Mouse (Mus musculus) G1E (cell line): ENCODE data around the gene Vmn1r85. TPM values are rescaled to one million over a fixed set of nuclear protein-coding genes. Genes with fewer than 3 reads are reported as not detected.

ENCODE experiments used
- ATAC-seq: 2 replicates; pipeline ENCODE4 v1.8.0; 2016; ENCODE audit warnings: mild to moderate bottlenecking; ENCODE audit not compliant: insufficient number of reproducible peaks, poor library complexity, low FRiP score, severe bottlenecking; ENCODE audit errors: extremely low read depth
- DNase-seq: peaks from one replicate; pipeline ENCODE4 v3.0.0; 2012; ENCODE audit warnings: low spot score
- H3K27me3 ChIP-seq: 2 replicates; pipeline ENCODE4 v1.6.1; 2012; ENCODE audit warnings: mild to moderate bottlenecking, low read length, inconsistent platforms; ENCODE audit not compliant: insufficient read depth
- H3K36me3 ChIP-seq: replicated peaks from 2 replicates; pipeline ENCODE3; 2012; ENCODE audit warnings: mild to moderate bottlenecking, inconsistent platforms
- H3K4me1 ChIP-seq: 2 replicates; pipeline ENCODE4 v1.6.1; 2012; ENCODE audit warnings: low read depth, low read length, inconsistent platforms, mixed read lengths; ENCODE audit not compliant: insufficient read depth
- H3K4me3 ChIP-seq: 2 replicates; pipeline ENCODE4 v1.5.1; 2012; ENCODE audit warnings: low read depth, mild to moderate bottlenecking, inconsistent platforms, low read length, moderate library complexity, mixed read lengths
- H3K9me3 ChIP-seq: replicated peaks from 2 replicates; pipeline ENCODE4 v1.6.1; 2012; ENCODE audit warnings: inconsistent platforms
- CTCF ChIP-seq: IDR thresholded peaks from 2 replicates; pipeline ENCODE4 v1.5.1; 2012; ENCODE audit warnings: low read depth, low read length, inconsistent platforms, mixed read lengths
- GATA1 ChIP-seq: IDR thresholded peaks from 2 replicates; pipeline ENCODE4 v1.6.1; 2012; ENCODE audit warnings: borderline replicate concordance, low read length, inconsistent platforms, mixed read lengths
- GATA2 ChIP-seq: IDR thresholded peaks from 2 replicates; pipeline ENCODE4 v1.6.1; 2012; ENCODE audit warnings: low read depth, low read length, inconsistent platforms, borderline replicate concordance
- POLR2AphosphoS5 ChIP-seq: IDR thresholded peaks from 2 replicates; pipeline ENCODE4 v1.6.1; 2012; ENCODE audit warnings: low read depth, low read length, inconsistent platforms; ENCODE audit not compliant: insufficient replicate concordance
- TAL1 ChIP-seq: conservative IDR thresholded peaks from 2 replicates; pipeline ENCODE4 v1.6.1; 2012; ENCODE audit warnings: low read depth, low read length, inconsistent platforms, mixed read lengths
- polyA plus RNA-seq: library from polyadenylated mRNA; stranded (reverse); fragments of >175 nt; gene quantifications from 2 replicates; pipeline ENCODE4 v1.2.3, GENCODE M21; 2012
- total RNA-seq, 2 experiments: library from RNA; stranded (forward) in 1 of 2; stranded (reverse) in 1 of 2; fragments of 200-1000 nt in 1 of 2; fragments of >200 nt in 1 of 2; fragmentation: Nextera tagmentation in 1 of 2; gene quantifications; 2 replicates each; pipeline ENCODE4 v1.2.3; 2014 to 2017

The Vmn1r85 gene
- total and polyA plus RNA-seq, 3 experiments: 0.44 TPM; not detected in 2

DNA sequence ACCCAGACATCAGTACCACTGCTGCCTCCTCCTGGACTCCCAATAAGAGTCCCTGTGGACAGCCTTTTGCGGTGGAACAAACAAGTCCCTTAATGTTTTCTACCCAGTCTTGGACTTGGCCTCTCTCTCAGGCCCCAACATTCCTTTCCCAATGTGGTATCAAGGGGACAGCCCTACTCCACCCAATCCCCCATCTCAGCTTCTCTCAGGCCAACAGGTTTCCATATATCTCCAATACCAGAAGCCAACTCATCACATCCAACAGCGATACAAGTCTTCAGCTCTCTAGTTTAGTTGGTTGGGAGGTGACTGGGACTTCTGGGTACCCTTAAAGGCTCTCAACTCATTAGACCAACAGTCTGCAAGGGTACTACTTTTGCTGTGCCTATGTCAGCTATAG lies 41.5 kb downstream of the Vmn1r85 start:
- DNase-seq: no peak
- ATAC-seq: no peak
- H3K36me3 ChIP-seq: no peaks in the 10 kb centered on the region
- no peak overlapping the region for H3K4me3 ChIP-seq
- peaks cover 25% of the 10 kb centered on the region for H3K27me3 ChIP-seq
- no peaks in the 10 kb centered on the region for H3K9me3 ChIP-seq
- H3K4me1 ChIP-seq: peaks cover 12% of the 10 kb centered on the region
- TF ChIP-seq CTCF (no peak), POLR2AphosphoS5 (no peak), GATA2 (no peak), TAL1 (no peak), GATA1 (no peak)

DNA sequence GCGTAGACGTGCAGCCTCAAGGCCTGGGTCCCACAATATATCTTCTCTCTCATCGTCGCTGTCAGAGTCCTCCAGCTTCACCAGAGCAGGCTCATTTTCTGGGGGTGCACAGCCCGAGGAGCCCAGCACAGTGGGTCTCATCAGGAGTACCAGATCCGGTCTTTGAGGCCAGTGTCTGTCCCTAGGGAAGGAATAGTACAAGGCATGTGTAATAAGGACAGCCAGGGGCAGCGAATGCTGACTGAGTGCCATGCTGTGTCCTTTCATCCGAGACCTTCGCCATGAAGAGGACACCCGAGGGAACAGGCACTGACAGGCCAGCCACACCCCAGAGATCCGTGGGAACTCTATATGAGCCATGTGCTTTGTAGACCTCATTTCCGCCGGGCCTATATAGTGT lies 42.0 kb downstream of the Vmn1r85 start:
- TF ChIP-seq GATA2 (no peak), CTCF (no peak), TAL1 (no peak), POLR2AphosphoS5 (no peak), GATA1 (no peak)
- Histone ChIP-seq H3K4me1 (peaks cover 12% of the 10 kb centered on the region), H3K9me3 (no peaks in the 10 kb centered on the region), H3K36me3 (no peaks in the 10 kb centered on the region), H3K27me3 (peaks cover 25% of the 10 kb centered on the region), H3K4me3 (no peak overlapping the region)
- ATAC-seq: no peak
- DNase-seq: no peak

DNA sequence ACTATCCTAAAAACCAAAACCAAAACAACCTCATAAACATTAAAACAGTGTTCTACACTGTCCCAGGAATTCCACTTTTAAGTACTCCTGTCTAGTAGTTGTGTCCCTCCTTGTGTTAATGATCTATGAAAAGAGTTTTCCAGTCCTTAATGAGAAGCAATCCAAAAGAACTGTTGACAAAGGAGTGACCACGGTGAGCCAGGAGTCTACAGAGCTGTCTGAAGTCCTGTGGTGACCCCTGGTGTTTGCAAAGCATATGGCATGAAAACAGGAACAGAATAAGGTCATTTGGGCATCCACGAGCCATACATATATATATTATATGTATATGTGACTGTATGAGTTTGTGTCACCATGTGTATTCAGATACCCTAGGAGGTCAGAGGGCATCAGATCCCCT lies 48.9 kb downstream of the Vmn1r85 start:
- Histone ChIP-seq H3K4me3 (no peak overlapping the region), H3K36me3 (peaks cover 16% of the 10 kb centered on the region), H3K27me3 (peaks cover 24% of the 10 kb centered on the region), H3K9me3 (peaks cover 18% of the 10 kb centered on the region), H3K4me1 (peaks cover 7% of the 10 kb centered on the region; the same call in 1 of the 2 replicates)
- TF ChIP-seq POLR2AphosphoS5: no peak
- peak; percentile 20; the same call in 1 of the 2 replicates for TF ChIP-seq CTCF
- no peak for TF ChIP-seq GATA2
- TF ChIP-seq TAL1: no peak
- TF ChIP-seq GATA1: no peak
- DNase-seq: peak; percentile 68
- ATAC-seq: peak; percentile 86

DNA sequence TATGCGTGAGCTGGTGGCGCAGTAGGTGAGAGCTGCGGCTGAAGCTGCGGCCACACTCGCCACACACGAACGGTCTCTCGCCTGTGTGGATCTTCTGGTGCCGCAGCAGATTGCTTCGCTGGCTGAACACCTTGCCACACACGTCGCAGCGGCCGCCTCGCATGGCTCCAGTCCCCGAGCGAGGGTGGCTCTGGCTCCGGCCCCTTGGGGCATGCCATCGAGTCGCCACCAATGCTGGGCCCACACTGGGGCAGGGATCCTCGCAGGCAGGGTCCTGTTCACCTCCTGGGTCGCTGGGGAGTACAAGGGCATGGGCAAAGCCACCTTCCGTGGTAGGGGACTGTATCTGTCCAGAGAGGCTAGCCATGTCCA lies 50.7 kb downstream of the Vmn1r85 start:
- Histone ChIP-seq H3K36me3 (peaks cover 24% of the 10 kb centered on the region), H3K4me1 (peaks cover 23% of the 10 kb centered on the region), H3K27me3 (peaks cover 21% of the 10 kb centered on the region), H3K9me3 (peaks cover 18% of the 10 kb centered on the region), H3K4me3 (peak overlapping the region; percentile 21)
- ATAC-seq (no peak), DNase-seq (no peak)
- TF ChIP-seq POLR2AphosphoS5 (no peak), GATA2 (no peak), CTCF (no peak), GATA1 (no peak), TAL1 (no peak)

DNA sequence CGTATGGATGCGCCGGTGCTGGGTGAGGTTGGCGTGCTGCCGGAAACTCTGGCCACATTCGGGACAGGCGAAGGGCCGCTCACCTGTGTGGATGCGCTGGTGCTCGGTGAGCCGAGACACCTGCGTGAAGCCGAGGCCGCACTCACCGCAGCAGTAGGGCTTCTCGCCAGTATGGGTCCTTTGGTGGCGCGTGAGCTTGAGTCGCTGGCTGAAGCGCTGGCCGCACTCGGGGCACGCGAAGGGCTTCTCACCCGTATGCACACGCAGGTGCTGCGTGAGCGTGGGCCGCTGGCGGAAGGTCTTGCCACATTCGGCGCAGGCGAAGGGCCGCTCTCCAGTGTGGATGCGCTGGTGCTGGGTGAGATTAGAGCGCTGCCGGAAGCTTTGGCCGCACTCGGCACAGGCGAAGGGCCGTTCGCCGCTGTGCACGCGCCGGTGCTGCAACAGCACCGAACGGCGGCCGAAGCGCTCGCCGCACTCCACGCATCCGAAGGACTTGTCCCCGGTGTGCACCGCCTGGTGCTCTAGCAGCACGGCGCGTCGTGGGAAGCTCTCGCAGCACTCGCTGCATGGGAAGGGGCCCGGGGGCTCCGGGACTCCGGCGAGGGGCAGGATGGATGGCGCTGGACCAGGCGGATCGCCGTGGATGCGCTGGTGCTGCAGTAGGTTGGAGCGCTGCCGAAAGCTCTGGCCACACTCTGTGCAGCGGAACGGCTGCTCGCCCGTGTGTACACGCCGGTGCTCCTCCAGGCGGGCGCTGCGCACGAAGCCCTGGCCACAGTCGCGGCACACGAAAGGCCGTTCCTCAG lies 51.3 kb downstream of the Vmn1r85 start:
- peaks cover 29% of the 10 kb centered on the region for H3K4me1 ChIP-seq
- peaks cover 18% of the 10 kb centered on the region for H3K9me3 ChIP-seq
- no peak for ATAC-seq
- no peak for DNase-seq
- H3K36me3 ChIP-seq: peaks cover 24% of the 10 kb centered on the region
- H3K27me3 ChIP-seq: peaks cover 15% of the 10 kb centered on the region; the same call in 1 of the 2 replicates
- TF ChIP-seq TAL1 (no peak), CTCF (no peak), POLR2AphosphoS5 (no peak), GATA2 (no peak), GATA1 (no peak)
- peak overlapping the region; percentile 35; the same call in 1 of the 2 replicates for H3K4me3 ChIP-seq

DNA sequence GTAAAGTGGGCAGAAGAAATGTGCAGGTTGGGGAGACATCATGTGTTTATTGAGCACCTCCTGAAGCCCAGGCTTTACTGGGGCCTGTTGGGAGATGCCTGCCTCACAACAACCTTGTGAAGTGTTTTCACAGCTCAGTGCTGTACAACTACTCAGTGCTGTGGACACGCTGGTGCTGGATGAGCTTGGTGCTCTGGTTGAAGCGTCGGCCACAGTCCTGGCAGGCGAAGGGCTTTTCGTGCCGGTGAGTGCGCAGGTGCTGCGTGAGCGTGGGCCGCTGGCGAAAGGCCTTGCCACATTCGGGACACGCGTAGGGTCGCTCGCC lies 51.9 kb downstream of the Vmn1r85 start:
- Histone ChIP-seq H3K36me3 (peaks cover 24% of the 10 kb centered on the region), H3K4me1 (peaks cover 32% of the 10 kb centered on the region), H3K27me3 (peaks cover 12% of the 10 kb centered on the region; the same call in 1 of the 2 replicates), H3K4me3 (peak overlapping the region; percentile 35; the same call in 1 of the 2 replicates), H3K9me3 (peaks cover 18% of the 10 kb centered on the region)
- TF ChIP-seq GATA1: no peak
- no peak for TF ChIP-seq CTCF
- TF ChIP-seq TAL1: no peak
- TF ChIP-seq GATA2: no peak
- TF ChIP-seq POLR2AphosphoS5: no peak
- DNase-seq (no peak), ATAC-seq (no peak)
